Mouse (Mus musculus): ENCODE measurements around the gene Slc13a3. TPM values are rescaled to one million over a fixed set of nuclear protein-coding genes. Genes with fewer than 3 reads are reported as not detected.

The Slc13a3 gene
- polyA plus RNA-seq, 1 experiment from 2014 or later: 5.9 TPM

GRCm38 (mm10) chr2:165458189-165458588 is 14.8 kb downstream of the Slc13a3 start:
- Histone ChIP-seq H3K27me3 (ENCODE audit: control insufficient read depth, insufficient read depth, low read length) (no peaks in the 10 kb centered on the region), H3K36me3 (replicated peaks; ENCODE audit: control insufficient read depth, insufficient read depth) (no peaks in the 10 kb centered on the region), H3K9me3 (ENCODE audit: control insufficient read depth, low read length) (no peaks in the 10 kb centered on the region), H3K4me1 (replicated peaks; ENCODE audit: control insufficient read depth, insufficient read depth, low read length) (no peaks in the 10 kb centered on the region; the same call in 1 of the 2 replicates), H3K4me2 (replicated peaks) (no peak overlapping the region), H3K9ac (no peak overlapping the region), H3K4me3 (replicated peaks; ENCODE audit: low read length) (no peak overlapping the region), H3K27ac (no peak overlapping the region)
- DNase-seq (ENCODE audit: low spot score) (no peak), ATAC-seq (ENCODE audit: low FRiP score) (no peak)
- WGBS: 66% methylated on average over 5 of the region's 5 CpGs

- Histone ChIP-seq H3K4me2 (replicated peaks) (no peak overlapping the region), H3K27me3 (ENCODE audit: control insufficient read depth, insufficient read depth, low read length) (no peaks in the 10 kb centered on the region), H3K4me1 (replicated peaks; ENCODE audit: control insufficient read depth, insufficient read depth, low read length) (no peaks in the 10 kb centered on the region; the same call in 1 of the 2 replicates), H3K9me3 (ENCODE audit: control insufficient read depth, low read length) (no peaks in the 10 kb centered on the region), H3K27ac (no peak overlapping the region), H3K9ac (no peak overlapping the region), H3K4me3 (replicated peaks; ENCODE audit: low read length) (no peak overlapping the region), H3K36me3 (replicated peaks; ENCODE audit: control insufficient read depth, insufficient read depth) (no peaks in the 10 kb centered on the region)
- DNase-seq (ENCODE audit: low spot score) (no peak), ATAC-seq (ENCODE audit: low FRiP score) (no peak)
- 64% methylated on average over 2 of the region's 2 CpGs for WGBS
Measured at GRCm38 (mm10) chr2:165456710-165457109, 16.3 kb downstream of the Slc13a3 start.

- Histone ChIP-seq H3K36me3 (replicated peaks; ENCODE audit: control insufficient read depth, insufficient read depth) (no peaks in the 10 kb centered on the region), H3K27ac (no peak overlapping the region), H3K4me1 (replicated peaks; ENCODE audit: control insufficient read depth, insufficient read depth, low read length) (no peaks in the 10 kb centered on the region), H3K27me3 (ENCODE audit: control insufficient read depth, insufficient read depth, low read length) (no peaks in the 10 kb centered on the region), H3K9me3 (ENCODE audit: control insufficient read depth, low read length) (no peaks in the 10 kb centered on the region), H3K4me3 (replicated peaks; ENCODE audit: low read length) (no peak overlapping the region), H3K9ac (no peak overlapping the region), H3K4me2 (replicated peaks) (no peak overlapping the region)
- 81% methylated on average over 12 of the region's 12 CpGs for WGBS
- ATAC-seq (ENCODE audit: low FRiP score) (no peak), DNase-seq (ENCODE audit: low spot score) (no peak)
Measured at GRCm38 (mm10) chr2:165452730-165453693, 20.0 kb downstream of the Slc13a3 start.

GRCm38 (mm10) chr2:165448475-165448874 is 24.6 kb downstream of the Slc13a3 start:
- no peaks in the 10 kb centered on the region for H3K4me1 ChIP-seq (replicated peaks; ENCODE audit: control insufficient read depth, insufficient read depth, low read length)
- WGBS: 88% methylated on average over 9 of the region's 9 CpGs
- no peak for ATAC-seq (ENCODE audit: low FRiP score)
- no peaks in the 10 kb centered on the region for H3K9me3 ChIP-seq (ENCODE audit: control insufficient read depth, low read length)
- no peak overlapping the region for H3K27ac ChIP-seq
- H3K9ac ChIP-seq: no peak overlapping the region
- no peaks in the 10 kb centered on the region for H3K27me3 ChIP-seq (ENCODE audit: control insufficient read depth, insufficient read depth, low read length)
- no peak overlapping the region for H3K4me3 ChIP-seq (replicated peaks; ENCODE audit: low read length)
- H3K4me2 ChIP-seq (replicated peaks): no peak overlapping the region
- no peaks in the 10 kb centered on the region for H3K36me3 ChIP-seq (replicated peaks; ENCODE audit: control insufficient read depth, insufficient read depth)
- no peak for DNase-seq (ENCODE audit: low spot score)

- H3K4me1 ChIP-seq (replicated peaks; ENCODE audit: control insufficient read depth, insufficient read depth, low read length): no peaks in the 10 kb centered on the region
- no peaks in the 10 kb centered on the region for H3K9me3 ChIP-seq (ENCODE audit: control insufficient read depth, low read length)
- no peaks in the 10 kb centered on the region for H3K36me3 ChIP-seq (replicated peaks; ENCODE audit: control insufficient read depth, insufficient read depth)
- no peak overlapping the region for H3K9ac ChIP-seq
- ATAC-seq (ENCODE audit: low FRiP score) (no peak), DNase-seq (ENCODE audit: low spot score) (no peak)
- no peak overlapping the region for H3K27ac ChIP-seq
- H3K4me3 ChIP-seq (replicated peaks; ENCODE audit: low read length): no peak overlapping the region
- no peaks in the 10 kb centered on the region for H3K27me3 ChIP-seq (ENCODE audit: control insufficient read depth, insufficient read depth, low read length)
- WGBS: 92% methylated on average over 3 of the region's 3 CpGs
- no peak overlapping the region for H3K4me2 ChIP-seq (replicated peaks)
Measured at GRCm38 (mm10) chr2:165444861-165445260, 28.2 kb downstream of the Slc13a3 start.

- H3K4me2 ChIP-seq (replicated peaks): no peak overlapping the region
- no peak for ATAC-seq (ENCODE audit: low FRiP score)
- H3K9me3 ChIP-seq (ENCODE audit: control insufficient read depth, low read length): no peaks in the 10 kb centered on the region
- no peak overlapping the region for H3K9ac ChIP-seq
- H3K4me3 ChIP-seq (replicated peaks; ENCODE audit: low read length): no peak overlapping the region
- no peaks in the 10 kb centered on the region for H3K36me3 ChIP-seq (replicated peaks; ENCODE audit: control insufficient read depth, insufficient read depth)
- no peaks in the 10 kb centered on the region for H3K4me1 ChIP-seq (replicated peaks; ENCODE audit: control insufficient read depth, insufficient read depth, low read length)
- WGBS: 76% methylated on average over 10 of the region's 10 CpGs
- no peak for DNase-seq (ENCODE audit: low spot score)
- H3K27ac ChIP-seq: no peak overlapping the region
- no peaks in the 10 kb centered on the region for H3K27me3 ChIP-seq (ENCODE audit: control insufficient read depth, insufficient read depth, low read length)
Measured at GRCm38 (mm10) chr2:165442981-165443380, 30.0 kb downstream of the Slc13a3 start.

- no peak overlapping the region for H3K4me2 ChIP-seq (replicated peaks)
- H3K27ac ChIP-seq: no peak overlapping the region
- H3K36me3 ChIP-seq (replicated peaks; ENCODE audit: control insufficient read depth, insufficient read depth): no peaks in the 10 kb centered on the region
- ATAC-seq (ENCODE audit: low FRiP score): no peak
- no peaks in the 10 kb centered on the region for H3K27me3 ChIP-seq (ENCODE audit: control insufficient read depth, insufficient read depth, low read length)
- H3K9ac ChIP-seq: no peak overlapping the region
- H3K9me3 ChIP-seq (ENCODE audit: control insufficient read depth, low read length): no peaks in the 10 kb centered on the region
- no peak for DNase-seq (ENCODE audit: low spot score)
- WGBS: 54% methylated on average over 4 of the region's 4 CpGs
- no peaks in the 10 kb centered on the region for H3K4me1 ChIP-seq (replicated peaks; ENCODE audit: control insufficient read depth, insufficient read depth, low read length)
- H3K4me3 ChIP-seq (replicated peaks; ENCODE audit: low read length): no peak overlapping the region
Measured at GRCm38 (mm10) chr2:165441613-165442012, 31.4 kb downstream of the Slc13a3 start.

GRCm38 (mm10) chr2:165439613-165440012 is 33.4 kb downstream of the Slc13a3 start:
- 85% methylated on average over 10 of the region's 10 CpGs for WGBS
- no peak overlapping the region for H3K9ac ChIP-seq
- DNase-seq (ENCODE audit: low spot score): no peak

GRCm38 (mm10) chr2:165438881-165439280 is 34.1 kb downstream of the Slc13a3 start:
- no peak for ATAC-seq (ENCODE audit: low FRiP score)
- H3K36me3 ChIP-seq (replicated peaks; ENCODE audit: control insufficient read depth, insufficient read depth): no peaks in the 10 kb centered on the region
- H3K9ac ChIP-seq: no peak overlapping the region
- no peak overlapping the region for H3K4me2 ChIP-seq (replicated peaks)
- no peak for DNase-seq (ENCODE audit: low spot score)
- H3K9me3 ChIP-seq (ENCODE audit: control insufficient read depth, low read length): no peaks in the 10 kb centered on the region
- no peaks in the 10 kb centered on the region for H3K27me3 ChIP-seq (ENCODE audit: control insufficient read depth, insufficient read depth, low read length)
- no peak overlapping the region for H3K27ac ChIP-seq
- H3K4me1 ChIP-seq (replicated peaks; ENCODE audit: control insufficient read depth, insufficient read depth, low read length): no peaks in the 10 kb centered on the region
- no peak overlapping the region for H3K4me3 ChIP-seq (replicated peaks; ENCODE audit: low read length)
- 71% methylated on average over 7 of the region's 7 CpGs for WGBS

More at GRCm38 (mm10) chr2:165439613-165440012, 33.4 kb downstream of the Slc13a3 start:
- no peaks in the 10 kb centered on the region for H3K9me3 ChIP-seq (ENCODE audit: control insufficient read depth, low read length)
- H3K4me1 ChIP-seq (replicated peaks; ENCODE audit: control insufficient read depth, insufficient read depth, low read length): no peaks in the 10 kb centered on the region
- H3K27me3 ChIP-seq (ENCODE audit: control insufficient read depth, insufficient read depth, low read length): no peaks in the 10 kb centered on the region
- ATAC-seq (ENCODE audit: low FRiP score): no peak
- H3K27ac ChIP-seq: no peak overlapping the region
- no peak overlapping the region for H3K4me3 ChIP-seq (replicated peaks; ENCODE audit: low read length)
- no peaks in the 10 kb centered on the region for H3K36me3 ChIP-seq (replicated peaks; ENCODE audit: control insufficient read depth, insufficient read depth)
- no peak overlapping the region for H3K4me2 ChIP-seq (replicated peaks)
